Comparison of ENCODE assay signal across 8 mouse cellular contexts in genomic region chr9:64178974-64179646, GRCm38 (mm10). TPM values are rescaled to one million over a fixed set of nuclear protein-coding genes. Genes with fewer than 3 reads are reported as not detected.
DNase-seq lines count a peak whose midpoint lies in the region; ATAC-seq and TF ChIP-seq lines count a peak whose summit lies in the region.

Snapc5 (plus strand) TSS chr9:64179274.

- TF ChIP-seq CTCF in gastrocnemius, adult 2 months (IDR thresholded peaks at IDR 0.05): peak; percentile 57
- peak; percentile 71 for TF ChIP-seq CTCF in hindbrain, postnatal 0 days (IDR thresholded peaks at IDR 0.05; ENCODE audit: low read depth)
- peak; percentile 53 for TF ChIP-seq CTCF in left cerebral cortex, adult 2 months (IDR thresholded peaks at IDR 0.05)

- under 1% methylated on average over 35 of the region's 35 CpGs for WGBS in hindbrain, postnatal 0 days

- peak within 1 kb of the TSS; percentile 68 for H3K9ac ChIP-seq in hindbrain, postnatal 0 days (replicated peaks; ENCODE audit: low read length)

- intact Hi-C loops in gastrocnemius, adult 2 months (cut with DNase I): loop anchor here (5.0 kb wide), 1 partner anchor 93 kb away; no protein-coding TSS in a partner anchor
- intact Hi-C loops in left cerebral cortex, adult 2 months (cut with DNase I): loop anchor here (1.0 to 10.0 kb wide), 3 partner anchors 74 to 556 kb away; partner anchors contain the start of genes Map2k1 and Rab11a

- H3K27me3 ChIP-seq in hindbrain, postnatal 0 days (ENCODE audit: insufficient read depth, low read length): no peaks in the 10 kb centered on the region

- H3K4me3 ChIP-seq in gastrocnemius, adult 2 months: peak within 1 kb of the TSS; percentile 83
- H3K4me3 ChIP-seq in hindbrain, postnatal 0 days (ENCODE audit: low read length): peak within 1 kb of the TSS; percentile 60
- peak within 1 kb of the TSS; percentile 79 for H3K4me3 ChIP-seq in left cerebral cortex, adult 2 months

- peak within 1 kb of the TSS; percentile 54 for H3K4me2 ChIP-seq in hindbrain, postnatal 0 days (ENCODE audit: low read depth, low read length)

- H3K36me3 ChIP-seq in hindbrain, postnatal 0 days (ENCODE audit: insufficient read depth, low read length): peaks cover 41% of the 10 kb centered on the region

- peak; percentile 93 for DNase-seq in WW6 (ENCODE audit: low read depth, low spot score)
- DNase-seq in cerebellum, postnatal 4 days (ENCODE audit: low spot score in 2 of 2): peak; percentile 79 to 91
- DNase-seq in gastrocnemius, adult 2 months: peak; percentile 92
- DNase-seq in hindbrain, postnatal 0 days (ENCODE audit: low spot score): peak; percentile 97
- peak; percentile 87 to 89 for DNase-seq in left cerebral cortex, adult 2 months (ENCODE audit: extremely low spot score in 1 of 2, low spot score in 2 of 2)
- peak; percentile 84 to 93 for DNase-seq in right cerebral cortex, adult 2 months (ENCODE audit: low spot score in 2 of 2)
- DNase-seq in urinary bladder, postnatal 14 days (ENCODE audit: low spot score): peak; percentile 89

- peaks cover 12% of the 10 kb centered on the region; the same call in 1 of the 2 replicates for H3K4me1 ChIP-seq in hindbrain, postnatal 0 days (ENCODE audit: insufficient read depth, low read length)

- H3K9me3 ChIP-seq in hindbrain, postnatal 0 days (ENCODE audit: low read length): no peaks in the 10 kb centered on the region

- peak; percentile 95 for ATAC-seq in hindbrain, postnatal 0 days
- peak; percentile 95 for ATAC-seq in megakaryocyte, adult 5-6 weeks (ENCODE audit: poor library complexity, severe bottlenecking)

- peak within 1 kb of the TSS; percentile 94 for H3K27ac ChIP-seq in gastrocnemius, adult 2 months
- H3K27ac ChIP-seq in hindbrain, postnatal 0 days: peak within 1 kb of the TSS; percentile 86
- peak within 1 kb of the TSS; percentile 90 for H3K27ac ChIP-seq in left cerebral cortex, adult 2 months

RNA-seq across cellular contexts. Expression of gene Snapc5, which starts in this region (rescaled TPM):
- total RNA-seq in gastrocnemius, adult 2 months (2021): 10 to 100 TPM; 19.3 to 24.4 TPM
- 1.9 and 5.9 TPM in 2 replicates for total RNA-seq in hindbrain, postnatal 0 days (2014; rRNA removed)
- 34.4 and 35.0 TPM in 2 replicates for polyA plus RNA-seq in hindbrain, postnatal 0 days (2015; fragmentation: Nextera tagmentation; extraction: Ambion mirVana)
- 10 to 100 TPM; 20.5 to 21.6 TPM for total RNA-seq in left cerebral cortex, adult 2 months (2021)
- total RNA-seq in megakaryocyte, adult 5-6 weeks (2015): 25.6 and 31.7 TPM in 2 replicates
- total RNA-seq in megakaryocyte, adult 5-6 weeks (2017): 70.1 and 76.7 TPM in 2 replicates

Comparison
In these comparisons a context has a peak if more than half of its experiments do, and no peak if none do; other contexts are left out.
1. Peak in every context shown above with its lines: DNase-seq, ATAC-seq, H3K4me3 ChIP-seq and H3K27ac ChIP-seq.